Mouse (Mus musculus) stomach, postnatal 0 days (tissue): ENCODE data around the gene Morf4l1.

Source experiments
- CTCF ChIP-seq: IDR thresholded peaks from 2 replicates; pipeline ENCODE4 v1.5.1; 2016; ENCODE audit warnings: antibody characterized with exemption, low read depth, mild to moderate bottlenecking, moderate library complexity
- EP300 ChIP-seq: optimal IDR thresholded peaks from 2 replicates; pipeline ENCODE3; 2016; ENCODE audit warnings: antibody characterized with exemption

DNA sequence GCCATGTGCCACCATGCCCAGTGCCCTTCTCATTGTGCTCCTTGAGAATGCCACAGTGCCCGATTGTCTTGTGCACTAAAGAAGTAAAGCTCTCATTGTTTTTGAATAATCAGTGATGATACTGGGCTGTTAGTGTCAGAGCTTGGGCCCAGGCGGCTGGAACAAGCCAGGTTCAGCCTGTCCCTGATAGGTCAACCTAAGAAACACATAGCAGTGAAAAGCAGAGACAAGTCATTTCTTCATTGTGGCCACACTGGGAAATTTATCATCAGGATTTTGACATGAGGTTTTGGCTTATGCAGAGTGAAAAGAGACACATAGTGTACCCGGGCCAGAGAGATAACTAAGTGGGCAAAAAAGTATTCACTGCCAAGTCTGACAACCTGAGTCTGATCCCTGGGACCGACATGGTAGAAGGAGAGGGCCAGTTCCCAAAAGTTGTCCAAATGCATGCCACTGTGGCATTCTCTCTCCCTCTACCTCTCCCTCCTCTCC lies 7.7 kb upstream of the Morf4l1 start:
- TF ChIP-seq CTCF (no peak), EP300 (no peak)
